In genomic region chr11:88902762-88903161, GRCm38 (mm10) we compare ENCODE assay signal across 19 mouse cellular contexts. TPM values are rescaled to one million over a fixed set of nuclear protein-coding genes. Genes with fewer than 3 reads are reported as not detected.
DNase-seq lines count a peak whose midpoint lies in the region; ATAC-seq and TF ChIP-seq lines count a peak whose summit lies in the region.
"Had no signal": no experiment of that assay in that cellular context is flagged by ENCODE, and none has a peak within 500 bp of the region (broad histone marks: within the 10 kb centered on the region; RNA-seq: fewer than 3 reads in every experiment).

No protein-coding gene starts in this region.

- TF ChIP-seq CTCF in Patski (IDR thresholded peaks at IDR 0.05), result no peak

- no peak overlapping the region for H3K4me3 ChIP-seq in heart, embryonic 12.5 days
- H3K4me3 ChIP-seq: embryonic facial prominence, embryonic 13.5 days; hindbrain, embryonic 10.5 days had no signal

- POLR2A ChIA-PET in Patski (lab: Charles Lee), result no interaction called here

- peaks cover 32% of the 10 kb centered on the region for H3K4me1 ChIP-seq in heart, embryonic 12.5 days (replicated peaks)

- H3K27ac ChIP-seq in heart, embryonic 12.5 days (ENCODE audit: poor library complexity, severe bottlenecking), result no peak overlapping the region
- H3K27ac ChIP-seq: embryonic facial prominence, embryonic 13.5 days; hindbrain, embryonic 10.5 days; hindbrain, postnatal 0 days had no signal

- ATAC-seq in heart, embryonic 12.5 days (ENCODE audit: insufficient number of reproducible peaks, low FRiP score), result no peak
- no peak for ATAC-seq in Patski
- ATAC-seq: forebrain, embryonic 14.5 days; hindbrain, postnatal 0 days; intestine, postnatal 0 days; lung, postnatal 0 days had no signal

- no peak overlapping the region for H3K4me2 ChIP-seq in heart, embryonic 12.5 days
- H3K4me2 ChIP-seq: embryonic facial prominence, embryonic 13.5 days; midbrain, embryonic 11.5 days had no signal

- H3K9ac ChIP-seq in heart, embryonic 12.5 days, result no peak overlapping the region
- H3K9ac ChIP-seq: embryonic facial prominence, embryonic 13.5 days had no signal

- WGBS in heart, embryonic 12.5 days, result 67% methylated on average over 6 of the region's 6 CpGs

- peak; percentile 32 to 43 for DNase-seq in heart, adult 18-20 months
- DNase-seq in kidney, adult 11 months, result peak; percentile 64
- no peak for DNase-seq in kidney, postnatal 10 days
- peak; percentile 42 for DNase-seq in Patski (ENCODE audit: low read depth, low spot score)
- DNase-seq in gastrocnemius, postnatal 25 days, result peak; percentile 64
- DNase-seq in layer of hippocampus, postnatal 36 days, result no peak
- DNase-seq: adrenal gland, postnatal 10 days; B cell, adult 2 months; cerebellum, adult 11-12 months; cerebellum, postnatal 14 days; right cerebral cortex, postnatal 4 days had no signal

- CTCF ChIA-PET in Patski (lab: Charles Lee), result interaction anchor here (1.1 to 1.2 kb wide), 3 partner anchors 14 to 55 kb away, joined by 3 read pairs; no protein-coding TSS in a partner anchor

- no peaks in the 10 kb centered on the region for H3K36me3 ChIP-seq in heart, embryonic 12.5 days
- H3K36me3 ChIP-seq: embryonic facial prominence, embryonic 13.5 days; hindbrain, embryonic 10.5 days had no signal

- H3K27me3 ChIP-seq in heart, embryonic 12.5 days (replicated peaks), result no peaks in the 10 kb centered on the region
- no peaks in the 10 kb centered on the region for H3K27me3 ChIP-seq in Patski
- H3K27me3 ChIP-seq: embryonic facial prominence, embryonic 13.5 days had no signal

- in situ Hi-C loops in Patski (cut with MboI; ENCODE audit: low pct_unique_long_range_greater_than_20kb), result no loop called here

- H3K9me3 ChIP-seq in heart, embryonic 12.5 days (replicated peaks), result no peaks in the 10 kb centered on the region
- H3K9me3 ChIP-seq: embryonic facial prominence, embryonic 13.5 days; hindbrain, embryonic 10.5 days had no signal

RNA-seq across cellular contexts. Expression of gene Akap1, which starts 38.4 kb away (rescaled TPM):
- total RNA-seq in heart, adult 18-20 months (2021), result 100 to 1,000 TPM; 147 to 157 TPM
- polyA plus RNA-seq in heart, embryonic 12.5 days (2016; fragmentation: Nextera tagmentation; extraction: Ambion mirVana), result 34.1 and 38.9 TPM in 2 replicates
- 43.3 TPM for polyA plus RNA-seq in Patski (2021)
- total RNA-seq in gastrocnemius, postnatal 25 days (2021), result 10 to 100 TPM; 65.8 to 77.9 TPM
- 10 to 100 TPM; 38.1 to 40.0 TPM for total RNA-seq in layer of hippocampus, postnatal 36 days (2021)

RNA-seq across cellular contexts. Expression of gene Scpep1, which starts 52.5 kb away (rescaled TPM):
- 10 to 100 TPM; 13.1 to 17.2 TPM for total RNA-seq in heart, adult 18-20 months (2021)
- 47.2 and 47.5 TPM in 2 replicates for polyA plus RNA-seq in heart, embryonic 12.5 days (2016; fragmentation: Nextera tagmentation; extraction: Ambion mirVana)
- 202 TPM for polyA plus RNA-seq in Patski (2021)
- total RNA-seq in gastrocnemius, postnatal 25 days (2021), result 10 to 100 TPM in 1 of 2 experiments, 1 to 10 TPM in 1; 8.6 to 10.8 TPM
- 10 to 100 TPM; 12.9 to 13.1 TPM for total RNA-seq in layer of hippocampus, postnatal 36 days (2021)

Comparison
In these comparisons a context has a peak if more than half of its experiments do, and no peak if none do; other contexts are left out.
1. DNase-seq: peak in heart, adult 18-20 months (2 of 2), kidney, adult 11 months (single experiment), Patski (single experiment) and gastrocnemius, postnatal 25 days (single experiment); none in kidney, postnatal 10 days (single experiment) and layer of hippocampus, postnatal 36 days (0 of 2).